Mouse (Mus musculus): ENCODE data around the gene Pnma1. TPM values are rescaled to one million over a fixed set of nuclear protein-coding genes. Genes with fewer than 3 reads are reported as not detected.
A peak's percentile ranks its signal among the peaks of the same experiment; 100 is the strongest.

The Pnma1 gene
- polyA plus RNA-seq, 1 experiment from 2014 or later: 0.48 TPM

- H3K9me3 ChIP-seq: no peaks in the 10 kb centered on the region
- no peak overlapping the region for H3K9ac ChIP-seq
- no peak overlapping the region for H3K4me2 ChIP-seq
- H3K4me1 ChIP-seq: no peaks in the 10 kb centered on the region
- ATAC-seq (ENCODE audit: extremely low read depth, insufficient number of reproducible peaks, low FRiP score, low TSS enrichment): no peak
- no peak overlapping the region for H3K27ac ChIP-seq (replicated peaks)
- H3K4me3 ChIP-seq: no peak overlapping the region
- H3K27me3 ChIP-seq (replicated peaks): no peaks in the 10 kb centered on the region
- WGBS: 79% methylated on average over 6 of the region's 6 CpGs
- peaks cover 34% of the 10 kb centered on the region for H3K36me3 ChIP-seq
These were observed 19.7 kb downstream of the Pnma1 start for GRCm38 (mm10) chr12:84128576-84128975.

GRCm38 (mm10) chr12:84126899-84127298, 21.4 kb downstream of the Pnma1 start:
- H3K27me3 ChIP-seq (replicated peaks): no peaks in the 10 kb centered on the region
- no peak overlapping the region for H3K4me2 ChIP-seq
- H3K4me1 ChIP-seq: no peaks in the 10 kb centered on the region
- ATAC-seq (ENCODE audit: extremely low read depth, insufficient number of reproducible peaks, low FRiP score, low TSS enrichment): no peak
- H3K9ac ChIP-seq: no peak overlapping the region
- WGBS: 69% methylated on average over 2 of the region's 2 CpGs
- peaks cover 31% of the 10 kb centered on the region for H3K36me3 ChIP-seq
- no peaks in the 10 kb centered on the region for H3K9me3 ChIP-seq
- H3K27ac ChIP-seq (replicated peaks): no peak overlapping the region
- H3K4me3 ChIP-seq: no peak overlapping the region

GRCm38 (mm10) chr12:84125892-84126291, 22.4 kb downstream of the Pnma1 start:
- H3K4me2 ChIP-seq: no peak overlapping the region
- no peaks in the 10 kb centered on the region for H3K27me3 ChIP-seq (replicated peaks)
- no peak overlapping the region for H3K27ac ChIP-seq (replicated peaks)
- H3K9me3 ChIP-seq: no peaks in the 10 kb centered on the region
- ATAC-seq (ENCODE audit: extremely low read depth, insufficient number of reproducible peaks, low FRiP score, low TSS enrichment): no peak
- peaks cover 26% of the 10 kb centered on the region for H3K36me3 ChIP-seq
- no peak overlapping the region for H3K4me3 ChIP-seq
- 72% methylated on average over 12 of the region's 12 CpGs for WGBS
- H3K4me1 ChIP-seq: no peaks in the 10 kb centered on the region
- no peak overlapping the region for H3K9ac ChIP-seq

- Histone ChIP-seq H3K27me3 (replicated peaks) (no peaks in the 10 kb centered on the region), H3K36me3 (0 out of 2 replicates have a peak, but pooled peaks cover 4% of the 10 kb centered on the region), H3K4me1 (peaks cover 8% of the 10 kb centered on the region), H3K27ac (replicated peaks) (no peak overlapping the region), H3K9me3 (no peaks in the 10 kb centered on the region), H3K9ac (no peak overlapping the region), H3K4me2 (no peak overlapping the region), H3K4me3 (no peak overlapping the region)
- ATAC-seq (ENCODE audit: extremely low read depth, insufficient number of reproducible peaks, low FRiP score, low TSS enrichment): no peak
- 82% methylated on average over 5 of the region's 5 CpGs for WGBS
These were observed 28.7 kb downstream of the Pnma1 start for GRCm38 (mm10) chr12:84119584-84119983.

GRCm38 (mm10) chr12:84114153-84114994, 33.9 kb downstream of the Pnma1 start, which contains the start of gene Dnal1:
Gene Dnal1, plus strand, starts transcription at chr12:84114366.
- ATAC-seq (ENCODE audit: extremely low read depth, insufficient number of reproducible peaks, low FRiP score, low TSS enrichment): peak; percentile 76; the same call in 1 of the 2 replicates
- peak within 1 kb of the TSS; percentile 84 for H3K4me2 ChIP-seq
- H3K4me3 ChIP-seq: peak within 1 kb of the TSS; percentile 86
- peak within 1 kb of the TSS; percentile 89 for H3K9ac ChIP-seq
- WGBS: 2% methylated on average over 31 of the region's 35 CpGs
- no peaks in the 10 kb centered on the region for H3K36me3 ChIP-seq
- H3K4me1 ChIP-seq: peaks cover 8% of the 10 kb centered on the region
- peak within 1 kb of the TSS; percentile 54 for H3K27ac ChIP-seq (replicated peaks)
- H3K9me3 ChIP-seq: no peaks in the 10 kb centered on the region
- no peaks in the 10 kb centered on the region for H3K27me3 ChIP-seq (replicated peaks)

GRCm38 (mm10) chr12:84113676-84114075, 34.6 kb downstream of the Pnma1 start:
- peaks cover 8% of the 10 kb centered on the region for H3K4me1 ChIP-seq
- peak overlapping the region; percentile 84 for H3K4me2 ChIP-seq
- H3K27ac ChIP-seq (replicated peaks): no peak overlapping the region
- H3K27me3 ChIP-seq (replicated peaks): no peaks in the 10 kb centered on the region
- peak overlapping the region; percentile 86 for H3K4me3 ChIP-seq
- no peaks in the 10 kb centered on the region for H3K9me3 ChIP-seq
- WGBS: 48% methylated on average over 6 of the region's 6 CpGs
- no peak for ATAC-seq (ENCODE audit: extremely low read depth, insufficient number of reproducible peaks, low FRiP score, low TSS enrichment)
- no peaks in the 10 kb centered on the region for H3K36me3 ChIP-seq
- H3K9ac ChIP-seq: 0 out of 2 replicates have a peak overlapping the region, but pooled peaks have one; percentile 45

GRCm38 (mm10) chr12:84110814-84111213, 37.5 kb downstream of the Pnma1 start:
- 84% methylated on average over 4 of the region's 4 CpGs for WGBS
- Histone ChIP-seq H3K27me3 (replicated peaks) (no peaks in the 10 kb centered on the region), H3K27ac (replicated peaks) (no peak overlapping the region), H3K36me3 (no peaks in the 10 kb centered on the region), H3K4me2 (no peak overlapping the region), H3K9me3 (no peaks in the 10 kb centered on the region), H3K4me3 (no peak overlapping the region), H3K4me1 (peaks cover 8% of the 10 kb centered on the region), H3K9ac (no peak overlapping the region)
- ATAC-seq (ENCODE audit: extremely low read depth, insufficient number of reproducible peaks, low FRiP score, low TSS enrichment): no peak

- Histone ChIP-seq H3K27me3 (replicated peaks) (no peaks in the 10 kb centered on the region), H3K9me3 (no peaks in the 10 kb centered on the region), H3K9ac (no peak overlapping the region), H3K36me3 (no peaks in the 10 kb centered on the region), H3K4me2 (no peak overlapping the region), H3K27ac (replicated peaks) (no peak overlapping the region), H3K4me3 (no peak overlapping the region), H3K4me1 (peaks cover 4% of the 10 kb centered on the region)
- no peak for ATAC-seq (ENCODE audit: extremely low read depth, insufficient number of reproducible peaks, low FRiP score, low TSS enrichment)
- WGBS: 78% methylated on average over 1 of the region's 1 CpGs
These were observed 38.4 kb downstream of the Pnma1 start for GRCm38 (mm10) chr12:84109924-84110323.

GRCm38 (mm10) chr12:84107692-84108091, 40.6 kb downstream of the Pnma1 start:
- no peaks in the 10 kb centered on the region for H3K9me3 ChIP-seq
- no peaks in the 10 kb centered on the region for H3K4me1 ChIP-seq
- H3K36me3 ChIP-seq: no peaks in the 10 kb centered on the region
- H3K4me2 ChIP-seq: no peak overlapping the region
- no peak overlapping the region for H3K4me3 ChIP-seq
- whole genome bisulfite sequencing: 48% methylated on average over 1 of the region's 1 CpGs
- ATAC-seq (ENCODE audit: extremely low read depth, insufficient number of reproducible peaks, low FRiP score, low TSS enrichment): no peak
- H3K27me3 ChIP-seq (replicated peaks): no peaks in the 10 kb centered on the region
- H3K27ac ChIP-seq (replicated peaks): no peak overlapping the region
- H3K9ac ChIP-seq: no peak overlapping the region

- Histone ChIP-seq H3K36me3 (no peaks in the 10 kb centered on the region), H3K4me3 (no peak overlapping the region), H3K27me3 (replicated peaks) (no peaks in the 10 kb centered on the region), H3K4me2 (no peak overlapping the region), H3K4me1 (no peaks in the 10 kb centered on the region), H3K9ac (no peak overlapping the region), H3K9me3 (no peaks in the 10 kb centered on the region), H3K27ac (replicated peaks) (no peak overlapping the region)
- 74% methylated on average over 3 of the region's 3 CpGs for WGBS
- no peak for ATAC-seq (ENCODE audit: extremely low read depth, insufficient number of reproducible peaks, low FRiP score, low TSS enrichment)
These were observed 41.3 kb downstream of the Pnma1 start for GRCm38 (mm10) chr12:84107012-84107411.

- Histone ChIP-seq H3K9me3 (no peaks in the 10 kb centered on the region), H3K27me3 (replicated peaks) (no peaks in the 10 kb centered on the region), H3K27ac (replicated peaks) (no peak overlapping the region), H3K9ac (peak overlapping the region; percentile 81), H3K4me3 (peak overlapping the region; percentile 61), H3K4me1 (no peaks in the 10 kb centered on the region), H3K4me2 (peak overlapping the region; percentile 79), H3K36me3 (no peaks in the 10 kb centered on the region)
- no peak for ATAC-seq (ENCODE audit: extremely low read depth, insufficient number of reproducible peaks, low FRiP score, low TSS enrichment)
- 51% methylated on average over 2 of the region's 2 CpGs for WGBS
These were observed 46.8 kb downstream of the Pnma1 start for GRCm38 (mm10) chr12:84101493-84101845.

All from heart, embryonic 13.5 days (tissue).